Mouse (Mus musculus): ENCODE data around the gene Olfr441. TPM values are rescaled to one million over a fixed set of nuclear protein-coding genes. Genes with fewer than 3 reads are reported as not detected.
"Not testable (repeated sequence)": the region's sequence is repeated elsewhere in the genome, so short reads cannot be mapped to it uniquely, and the experiment has no call there.

Olfr441 gene
- polyA plus RNA-seq (2015; fragmentation: Nextera tagmentation; extraction: Ambion mirVana): not detected in 2 replicates

DNA sequence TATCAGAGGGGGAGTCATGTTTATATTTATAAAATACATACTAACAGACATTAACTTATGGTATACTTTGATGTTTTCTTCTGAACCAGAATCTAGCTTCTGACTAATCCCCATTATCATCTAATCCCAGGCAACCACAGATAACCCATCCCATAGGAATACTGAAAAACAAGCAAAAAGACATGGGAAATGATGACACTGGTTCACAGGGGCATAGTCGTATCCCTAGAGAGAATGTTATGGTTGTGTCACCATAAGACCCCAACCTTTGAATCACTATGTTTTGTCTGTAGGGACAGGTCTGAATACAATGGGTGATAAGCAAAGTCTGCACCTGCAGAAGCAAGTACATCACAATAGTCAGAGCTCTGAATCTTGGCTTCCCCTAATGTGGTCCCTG, at the start of gene Olfr441:
TSS of gene Olfr441 (plus strand) at position 301 of the 400 bp plus-strand sequence.
- 100% methylated on average over 1 of the region's 1 CpGs for WGBS
- ATAC-seq: not testable (repeated sequence)

DNA sequence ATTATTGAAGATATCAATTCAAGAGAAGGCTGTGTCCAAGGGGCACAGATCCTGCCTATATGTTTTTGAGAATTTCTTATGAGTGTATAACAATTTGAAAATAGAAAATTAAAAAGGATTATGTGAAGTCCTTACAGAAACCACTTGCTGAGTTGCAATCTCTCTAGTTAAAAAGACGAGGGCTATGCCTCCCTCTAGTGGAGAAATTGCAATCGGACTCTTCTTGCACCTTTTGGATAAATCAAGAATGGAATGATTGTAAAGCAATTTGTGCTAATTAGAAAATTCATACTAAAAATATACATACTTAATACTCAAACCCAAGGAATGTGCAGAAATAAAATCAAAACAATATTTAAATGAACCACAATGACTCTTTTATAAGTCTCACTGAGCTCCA, 27.4 kb upstream of the Olfr441 start:
- no peak overlapping the region for H3K27ac ChIP-seq (ENCODE audit: low read length)
- WGBS: 10% methylated on average over 2 of the region's 2 CpGs
- no peak overlapping the region for H3K9ac ChIP-seq (replicated peaks; ENCODE audit: low read depth, low read length)
- no peaks in the 10 kb centered on the region for H3K36me3 ChIP-seq (ENCODE audit: control insufficient read depth, insufficient read depth)
- H3K4me2 ChIP-seq (ENCODE audit: low read length): no peak overlapping the region
- H3K9me3 ChIP-seq (ENCODE audit: control insufficient read depth, low read length): no peaks in the 10 kb centered on the region
- no peak for ATAC-seq
- no peaks in the 10 kb centered on the region for H3K27me3 ChIP-seq (replicated peaks; ENCODE audit: control insufficient read depth, insufficient read depth, low read length)
- no peak overlapping the region for H3K4me3 ChIP-seq (replicated peaks; ENCODE audit: low read length)
- no peaks in the 10 kb centered on the region for H3K4me1 ChIP-seq (replicated peaks; ENCODE audit: control insufficient read depth, insufficient read depth, low read length)

More for the DNA sequence above, at the start of gene Olfr441:
- not testable (repeated sequence) for H3K27me3 ChIP-seq (replicated peaks; ENCODE audit: control insufficient read depth, insufficient read depth, low read length); H3K27ac ChIP-seq (ENCODE audit: low read length); H3K9me3 ChIP-seq (ENCODE audit: control insufficient read depth, low read length); H3K36me3 ChIP-seq (ENCODE audit: control insufficient read depth, insufficient read depth); H3K9ac ChIP-seq (replicated peaks; ENCODE audit: low read depth, low read length); H3K4me3 ChIP-seq (replicated peaks; ENCODE audit: low read length); H3K4me1 ChIP-seq (replicated peaks; ENCODE audit: control insufficient read depth, insufficient read depth, low read length); H3K4me2 ChIP-seq (ENCODE audit: low read length)

DNA sequence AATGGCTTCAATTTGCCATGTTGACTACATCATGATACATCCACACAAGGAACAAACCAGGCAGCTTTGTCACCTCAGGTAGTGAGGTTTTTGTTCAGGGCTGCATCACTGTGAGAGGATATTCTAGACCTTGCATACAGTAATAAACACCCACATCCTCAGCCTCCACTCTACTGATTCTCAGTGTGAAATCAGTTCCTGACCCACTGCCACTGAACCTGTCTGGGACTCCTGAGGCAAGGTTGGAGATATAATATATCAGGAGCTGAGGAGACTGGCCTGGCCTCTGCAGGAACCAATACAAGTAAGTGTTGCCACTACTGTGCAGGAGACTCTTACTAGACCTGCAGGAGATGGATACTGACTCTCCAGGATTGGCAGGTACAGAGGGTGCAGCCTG, 24.8 kb upstream of the Olfr441 start:
- ATAC-seq; H3K27me3 ChIP-seq (replicated peaks; ENCODE audit: control insufficient read depth, insufficient read depth, low read length); H3K27ac ChIP-seq (ENCODE audit: low read length); H3K36me3 ChIP-seq (ENCODE audit: control insufficient read depth, insufficient read depth); H3K9ac ChIP-seq (replicated peaks; ENCODE audit: low read depth, low read length); H3K4me2 ChIP-seq (ENCODE audit: low read length); H3K9me3 ChIP-seq (ENCODE audit: control insufficient read depth, low read length); H3K4me1 ChIP-seq (replicated peaks; ENCODE audit: control insufficient read depth, insufficient read depth, low read length); H3K4me3 ChIP-seq (replicated peaks; ENCODE audit: low read length): not testable (repeated sequence)

DNA sequence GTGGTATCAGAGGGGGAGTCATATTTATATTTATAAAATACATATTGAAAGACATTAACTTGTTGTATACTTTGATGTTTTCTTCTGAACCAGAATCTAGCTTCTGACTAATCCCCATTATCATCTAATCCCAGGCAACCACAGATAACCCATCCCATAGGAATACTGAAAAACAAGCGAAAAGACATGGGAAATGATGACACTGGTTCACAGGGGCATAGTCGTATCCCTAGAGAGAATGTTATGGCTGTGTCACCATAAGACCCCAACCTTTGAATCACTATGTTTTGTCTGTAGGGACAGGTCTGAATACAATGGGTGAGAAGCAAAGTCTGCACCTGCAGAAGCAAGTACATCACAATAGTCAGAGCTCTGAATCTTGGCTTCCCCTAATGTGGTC, 40.1 kb downstream of the Olfr441 start, which contains the start of gene Olfr237-ps1:
TSS of gene Olfr237-ps1 (plus strand) at position 301 of the 400 bp plus-strand sequence.
- not testable (repeated sequence) for H3K27ac ChIP-seq (ENCODE audit: low read length); ATAC-seq; H3K4me2 ChIP-seq (ENCODE audit: low read length); H3K4me3 ChIP-seq (replicated peaks; ENCODE audit: low read length); H3K9me3 ChIP-seq (ENCODE audit: control insufficient read depth, low read length); H3K36me3 ChIP-seq (ENCODE audit: control insufficient read depth, insufficient read depth); H3K9ac ChIP-seq (replicated peaks; ENCODE audit: low read depth, low read length); H3K4me1 ChIP-seq (replicated peaks; ENCODE audit: control insufficient read depth, insufficient read depth, low read length); H3K27me3 ChIP-seq (replicated peaks; ENCODE audit: control insufficient read depth, insufficient read depth, low read length)
- WGBS: 81% methylated on average over 2 of the region's 2 CpGs

DNA sequence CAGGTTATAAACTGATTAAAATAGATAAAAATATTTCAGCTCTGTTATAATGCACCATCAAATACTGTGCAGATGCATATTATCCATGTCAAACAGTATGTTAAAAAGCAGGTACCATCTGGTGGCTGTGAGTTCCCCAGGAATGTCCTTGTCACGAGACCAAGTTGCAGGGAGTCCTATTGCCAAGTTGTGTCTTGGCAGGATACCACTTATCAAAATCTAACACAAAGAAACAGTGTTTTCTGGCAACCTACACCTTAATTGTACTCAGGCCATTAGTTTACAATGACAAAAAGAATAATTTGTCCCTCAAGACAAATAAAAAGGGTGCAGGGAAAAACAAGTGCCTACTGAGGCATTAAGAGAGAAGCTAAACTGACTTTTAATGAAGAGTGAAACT, 53.3 kb downstream of the Olfr441 start:
- Histone ChIP-seq H3K27me3 (replicated peaks; ENCODE audit: control insufficient read depth, insufficient read depth, low read length) (no peaks in the 10 kb centered on the region), H3K4me3 (replicated peaks; ENCODE audit: low read length) (no peak overlapping the region), H3K9me3 (ENCODE audit: control insufficient read depth, low read length) (no peaks in the 10 kb centered on the region), H3K4me1 (replicated peaks; ENCODE audit: control insufficient read depth, insufficient read depth, low read length) (no peaks in the 10 kb centered on the region), H3K36me3 (ENCODE audit: control insufficient read depth, insufficient read depth) (no peaks in the 10 kb centered on the region), H3K9ac (replicated peaks; ENCODE audit: low read depth, low read length) (no peak overlapping the region), H3K27ac (ENCODE audit: low read length) (no peak overlapping the region), H3K4me2 (ENCODE audit: low read length) (no peak overlapping the region)
- 27% methylated on average over 1 of the region's 1 CpGs for WGBS
- ATAC-seq: peak; percentile 61; the same call in 1 of the 2 replicates

DNA sequence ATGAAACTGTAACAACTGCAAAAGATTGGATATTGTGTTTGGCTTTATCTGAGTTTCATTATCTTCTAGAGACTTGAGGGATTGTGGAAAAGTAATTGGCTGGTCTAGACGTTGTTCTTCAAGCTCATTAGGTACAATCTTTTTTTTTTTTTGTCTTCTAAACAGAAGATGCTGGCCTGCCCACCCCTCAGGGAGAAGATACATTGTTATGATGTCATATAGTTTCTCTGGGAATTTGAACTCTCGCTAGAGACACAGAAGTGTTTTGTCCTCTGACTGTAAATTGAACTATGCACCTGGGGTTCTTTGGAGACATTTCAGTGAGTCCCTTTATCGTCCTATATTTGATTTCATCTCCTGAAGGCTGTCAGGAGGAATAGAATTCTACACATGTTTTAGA, 56.8 kb downstream of the Olfr441 start, which contains the start of gene Olfr437:
TSS of gene Olfr437 (plus strand) at position 301 of the 400 bp plus-strand sequence.
- no peaks in the 10 kb centered on the region for H3K27me3 ChIP-seq (replicated peaks; ENCODE audit: control insufficient read depth, insufficient read depth, low read length)
- no peak for ATAC-seq
- H3K4me3 ChIP-seq (replicated peaks; ENCODE audit: low read length): no peak within 1 kb of the TSS
- 62% methylated on average over 3 of the region's 3 CpGs for whole genome bisulfite sequencing
- no peak within 1 kb of the TSS for H3K4me2 ChIP-seq (ENCODE audit: low read length)
- H3K9me3 ChIP-seq (ENCODE audit: control insufficient read depth, low read length): no peaks in the 10 kb centered on the region
- H3K36me3 ChIP-seq (ENCODE audit: control insufficient read depth, insufficient read depth): no peaks in the 10 kb centered on the region
- H3K9ac ChIP-seq (replicated peaks; ENCODE audit: low read depth, low read length): no peak within 1 kb of the TSS
- no peak within 1 kb of the TSS for H3K27ac ChIP-seq (ENCODE audit: low read length)
- no peaks in the 10 kb centered on the region for H3K4me1 ChIP-seq (replicated peaks; ENCODE audit: control insufficient read depth, insufficient read depth, low read length)

DNA sequence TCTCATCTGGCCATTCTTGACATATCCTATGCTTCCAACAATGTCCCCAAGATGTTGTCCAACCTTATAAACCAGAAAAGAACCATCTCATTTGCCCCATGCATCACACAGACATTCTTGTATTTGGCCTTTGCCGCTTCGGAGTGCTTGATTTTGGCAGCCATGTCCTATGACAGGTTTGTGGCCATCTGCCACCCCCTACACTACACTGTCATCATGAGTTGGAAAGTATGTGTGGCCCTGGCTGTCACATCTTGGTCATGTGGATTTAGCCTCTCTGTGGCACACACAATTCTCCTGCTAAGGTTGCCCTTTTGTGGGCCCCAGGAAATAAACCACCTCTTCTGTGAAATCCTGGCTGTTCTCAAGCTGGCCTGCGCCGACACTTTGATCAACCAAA, 61.1 kb downstream of the Olfr441 start:
- H3K4me3 ChIP-seq (replicated peaks; ENCODE audit: low read length): no peak overlapping the region
- no peak for ATAC-seq
- H3K9ac ChIP-seq (replicated peaks; ENCODE audit: low read depth, low read length): no peak overlapping the region
- no peak overlapping the region for H3K27ac ChIP-seq (ENCODE audit: low read length)
- H3K4me1 ChIP-seq (replicated peaks; ENCODE audit: control insufficient read depth, insufficient read depth, low read length): no peaks in the 10 kb centered on the region
- no peaks in the 10 kb centered on the region for H3K36me3 ChIP-seq (ENCODE audit: control insufficient read depth, insufficient read depth)
- WGBS: 92% methylated on average over 4 of the region's 4 CpGs
- H3K4me2 ChIP-seq (ENCODE audit: low read length): no peak overlapping the region
- no peaks in the 10 kb centered on the region for H3K27me3 ChIP-seq (replicated peaks; ENCODE audit: control insufficient read depth, insufficient read depth, low read length)
- no peaks in the 10 kb centered on the region for H3K9me3 ChIP-seq (ENCODE audit: control insufficient read depth, low read length)

Other genes starting within 250 kb of the Olfr441 start
- not detected in 2 replicates for gene Olfr448, start 215.9 kb upstream of the Olfr441 start, polyA plus RNA-seq (2015; fragmentation: Nextera tagmentation; extraction: Ambion mirVana)
- gene Olfr447, start 197.5 kb upstream of the Olfr441 start, polyA plus RNA-seq (2015; fragmentation: Nextera tagmentation; extraction: Ambion mirVana): not detected in 2 replicates
- gene Olfr446, start 185.0 kb upstream of the Olfr441 start, polyA plus RNA-seq (2015; fragmentation: Nextera tagmentation; extraction: Ambion mirVana): not detected in 2 replicates
- not detected in 2 replicates for gene Olfr444, start 157.3 kb upstream of the Olfr441 start, polyA plus RNA-seq (2015; fragmentation: Nextera tagmentation; extraction: Ambion mirVana)
- not detected in 2 replicates for gene Olfr237-ps1, start 40.2 kb downstream of the Olfr441 start, polyA plus RNA-seq (2015; fragmentation: Nextera tagmentation; extraction: Ambion mirVana)
- gene Olfr437, start 56.9 kb downstream of the Olfr441 start, polyA plus RNA-seq (2015; fragmentation: Nextera tagmentation; extraction: Ambion mirVana): not detected in 2 replicates
- not detected in 2 replicates for gene Olfr13, start 65.8 kb downstream of the Olfr441 start, polyA plus RNA-seq (2015; fragmentation: Nextera tagmentation; extraction: Ambion mirVana)
- gene Olfr435, start 90.8 kb downstream of the Olfr441 start, polyA plus RNA-seq (2015; fragmentation: Nextera tagmentation; extraction: Ambion mirVana): not detected in 2 replicates
- not detected in 2 replicates for gene Olfr434, start 106.7 kb downstream of the Olfr441 start, polyA plus RNA-seq (2015; fragmentation: Nextera tagmentation; extraction: Ambion mirVana)
- gene Olfr47, start 125.2 kb downstream of the Olfr441 start, polyA plus RNA-seq (2015; fragmentation: Nextera tagmentation; extraction: Ambion mirVana): not detected in 2 replicates
- 1.8 and 1.9 TPM in 2 replicates for gene Arhgef5, start 159.2 kb downstream of the Olfr441 start, polyA plus RNA-seq (2015; fragmentation: Nextera tagmentation; extraction: Ambion mirVana)
- gene Nobox, start 203.2 kb downstream of the Olfr441 start, polyA plus RNA-seq (2015; fragmentation: Nextera tagmentation; extraction: Ambion mirVana): not detected in 2 replicates

Measured in forebrain, embryonic 16.5 days (tissue).